Mouse (Mus musculus) liver, postnatal 0 days (tissue): ENCODE data around the gene Tlk2.

ENCODE experiments used
- CTCF ChIP-seq: sonication (generic); IDR thresholded peaks from 2 replicates; pipeline ENCODE4 v1.5.1; 2016; ENCODE audit warnings: antibody characterized with exemption, low read depth
- EP300 ChIP-seq: IDR thresholded peaks from 2 replicates; pipeline ENCODE4 v1.6.1; 2016; ENCODE audit warnings: antibody characterized with exemption, low read depth, mild to moderate bottlenecking

DNA sequence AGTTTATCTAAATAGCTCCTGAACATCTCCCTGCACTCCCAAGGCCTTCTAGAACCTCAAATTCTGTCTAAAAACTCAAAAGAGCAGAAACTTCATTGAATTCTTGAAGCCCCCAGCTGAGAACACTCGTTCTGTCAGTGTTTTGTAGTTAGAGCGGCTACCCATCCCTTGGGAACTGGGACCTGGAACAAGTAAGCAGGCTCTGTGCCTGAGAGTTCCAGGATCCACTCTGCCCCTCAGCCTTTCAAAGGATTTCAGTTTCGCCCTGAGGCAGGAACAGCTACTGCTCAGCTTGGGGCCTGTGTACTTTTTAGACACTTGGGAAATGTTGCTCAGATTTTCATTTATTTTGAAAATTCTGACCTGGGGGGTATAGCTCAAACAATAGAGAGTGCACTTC lies 32.0 kb upstream of the Tlk2 start, which contains the start of gene Gm10842:
- no peak for TF ChIP-seq CTCF
- TF ChIP-seq EP300, result no peak
